Mouse (Mus musculus) spleen, adult 2 months (tissue): ENCODE data around the gene Nrl. TPM values are rescaled to one million over a fixed set of nuclear protein-coding genes. Genes with fewer than 3 reads are reported as not detected.

Experiments used
- DNase-seq, 2 experiments: peaks; one replicate each; pipeline versions ENCODE4 v3.0.0 to v3.0.0-alpha.2; 2012 to 2021; ENCODE audit warnings: low spot score in 2 of 2, low read depth in 1 of 2
- H3K27ac ChIP-seq: fragments of 200-500 bp; 2 replicates; pipeline ENCODE4 v1.5.1; 2012; ENCODE audit warnings: low read length, inconsistent platforms; ENCODE audit not compliant: insufficient read depth
- H3K27me3 ChIP-seq: fragments of 200-500 bp; 2 replicates; pipeline ENCODE4 v1.6.1; 2012; ENCODE audit warnings: mild to moderate bottlenecking, moderate library complexity, low read length, inconsistent platforms; ENCODE audit not compliant: control insufficient read depth, insufficient read depth
- H3K36me3 ChIP-seq: fragments of 200-500 bp; 2 replicates; pipeline ENCODE4 v1.6.1; 2012; ENCODE audit warnings: mild to moderate bottlenecking, low read length, inconsistent platforms; ENCODE audit not compliant: control insufficient read depth, insufficient read depth
- H3K4me1 ChIP-seq: fragments of 200-500 bp; 2 replicates; pipeline ENCODE4 v1.6.1; 2011; ENCODE audit warnings: inconsistent platforms; ENCODE audit not compliant: control insufficient read depth, insufficient read depth, insufficient read length
- H3K4me3 ChIP-seq: fragments of 200-500 bp; 2 replicates; pipeline ENCODE4 v1.5.1; 2011; ENCODE audit warnings: mild to moderate bottlenecking, inconsistent platforms; ENCODE audit not compliant: insufficient read depth, insufficient read length; ENCODE audit errors: extremely low read depth
- CTCF ChIP-seq: fragments of 200-500 bp; IDR thresholded peaks from 2 replicates; pipeline ENCODE4 v1.5.1; 2011; ENCODE audit warnings: mild to moderate bottlenecking, inconsistent platforms; ENCODE audit not compliant: insufficient read depth, insufficient read length, insufficient replicate concordance; ENCODE audit errors: extremely low read depth
- POLR2A ChIP-seq: fragments of 200-500 bp; IDR thresholded peaks from 2 replicates; pipeline ENCODE4 v1.6.1; 2011; ENCODE audit warnings: low read depth, low read length, inconsistent platforms
- WGBS: fragments of 180-500 bp; shearing (Covaris S2); methylation state at CpG from one replicate; pipeline ENCODE4 v1.1.7; 2018; 5-methylcytosine and 5-hydroxymethylcytosine counted together
- polyA plus RNA-seq: library from polyadenylated mRNA; depleted of rRNA; stranded (reverse); fragments of >200 nt; gene quantifications from 2 replicates; pipeline ENCODE4 v1.2.3, GENCODE M21; 2012

Nrl gene
- polyA plus RNA-seq, 1 experiment = 0.02 TPM

DNA sequence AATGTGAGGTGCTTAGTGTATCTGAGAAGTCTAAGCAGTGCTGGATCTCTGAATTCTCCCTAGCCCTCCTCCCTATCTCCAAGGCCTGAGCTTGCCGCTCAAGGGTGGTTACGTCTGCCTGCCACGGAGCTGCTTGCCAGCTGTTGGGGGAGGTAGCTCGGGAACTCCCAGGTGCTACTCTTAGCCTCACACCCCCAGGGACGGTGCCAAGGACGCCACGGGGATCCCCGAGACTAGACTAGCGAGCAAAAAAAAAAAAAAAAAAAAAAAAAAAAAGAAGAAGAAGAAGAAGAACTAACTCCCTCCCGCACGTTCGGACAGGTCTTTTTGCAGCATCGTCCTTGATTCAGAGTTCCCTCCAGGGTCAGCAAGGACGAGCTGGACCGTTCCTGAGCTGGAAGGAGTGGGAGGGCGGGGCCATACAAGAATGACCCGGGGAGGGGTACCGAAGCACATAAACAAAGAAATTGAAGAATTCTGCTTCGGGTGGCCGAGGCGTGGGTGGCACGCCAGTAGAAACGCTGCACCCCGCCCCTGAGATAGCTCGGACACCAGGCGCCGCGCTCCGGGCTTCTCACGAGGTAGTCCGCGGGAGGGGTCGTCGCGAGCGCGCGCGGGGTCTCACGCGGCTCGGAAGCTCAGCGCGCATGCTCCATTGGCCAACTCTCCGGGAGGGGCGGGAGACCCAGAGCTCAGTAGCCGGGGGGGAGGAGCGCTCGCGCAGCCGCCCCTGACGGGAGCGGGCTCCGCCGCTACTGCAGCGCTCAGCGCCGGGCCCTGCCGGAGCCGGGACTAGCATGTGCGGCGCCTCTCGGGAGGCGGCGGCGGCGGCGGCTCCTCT, 34.2 kb downstream of the Nrl start, which contains the start of gene Carmil3:
Carmil3 (plus strand) TSS at position 291 of the 841 bp plus-strand sequence.
- DNase-seq = peak; percentile 36 to 51
- no peak within 1 kb of the TSS for H3K27ac ChIP-seq
- peak within 1 kb of the TSS; percentile 45 for H3K4me3 ChIP-seq
- WGBS = 1% methylated on average over 67 of the region's 68 CpGs
- H3K36me3 ChIP-seq = no peaks in the 10 kb centered on the region
- no peaks in the 10 kb centered on the region for H3K4me1 ChIP-seq
- TF ChIP-seq CTCF = no peak
- no peak for TF ChIP-seq POLR2A
- no peaks in the 10 kb centered on the region for H3K27me3 ChIP-seq

DNA sequence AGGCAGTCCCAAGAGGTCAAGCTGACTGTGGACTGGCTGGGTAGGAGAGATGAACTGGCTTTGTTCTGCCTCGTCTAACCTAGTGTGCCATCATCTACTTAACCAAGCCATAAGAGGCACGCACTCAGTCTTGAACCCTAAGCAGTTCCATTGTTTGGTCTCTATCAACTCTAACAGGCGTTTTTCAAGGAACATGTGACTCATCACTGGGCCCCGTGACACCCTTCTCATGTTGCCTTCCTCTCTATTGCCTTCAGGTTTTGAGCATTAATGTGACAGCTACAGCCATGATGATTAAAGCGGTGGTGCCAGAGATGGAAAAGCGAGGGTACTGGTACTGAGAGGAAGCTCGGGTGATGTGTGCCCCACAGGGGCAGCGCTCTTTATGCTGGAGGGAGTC, 37.9 kb downstream of the Nrl start:
- Histone ChIP-seq H3K27me3 (no peaks in the 10 kb centered on the region), H3K4me3 (no peak overlapping the region), H3K27ac (no peak overlapping the region), H3K4me1 (no peaks in the 10 kb centered on the region), H3K36me3 (no peaks in the 10 kb centered on the region)
- no peak for DNase-seq
- WGBS = 91% methylated on average over 8 of the region's 8 CpGs
- TF ChIP-seq CTCF = no peak
- TF ChIP-seq POLR2A = no peak

DNA sequence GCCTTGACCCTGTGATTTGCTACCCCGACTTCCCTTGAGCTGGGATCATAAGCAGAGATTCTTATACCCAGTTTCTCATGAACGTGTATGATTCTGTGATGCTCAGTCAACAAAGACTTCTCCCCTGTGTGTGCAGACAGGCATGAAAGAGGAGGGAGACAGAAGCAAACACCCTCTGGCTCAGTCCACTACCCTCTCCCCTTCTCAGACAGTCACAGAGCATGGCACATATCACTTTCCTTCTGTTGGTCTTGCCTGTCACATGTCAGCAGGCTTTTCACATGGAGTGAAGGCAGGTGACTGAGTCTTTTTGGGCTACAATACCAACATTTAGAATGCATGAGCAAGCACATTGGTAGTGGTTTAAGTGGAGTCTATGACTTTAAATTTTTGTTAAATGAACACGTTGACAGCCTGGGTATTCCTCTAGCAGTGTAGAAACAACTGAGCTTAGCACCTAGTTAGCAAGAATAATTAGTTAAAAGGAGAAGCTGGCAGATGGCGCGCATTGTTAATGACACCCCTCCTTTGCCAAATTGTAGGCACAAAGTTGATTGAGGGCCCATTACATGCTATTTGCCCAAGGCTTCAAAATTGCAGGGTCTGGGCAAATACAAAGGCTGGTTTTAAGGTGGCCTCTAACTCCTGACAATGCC, 40.2 kb downstream of the Nrl start:
- 89% methylated on average over 5 of the region's 5 CpGs for WGBS
- H3K27me3 ChIP-seq = no peaks in the 10 kb centered on the region
- no peaks in the 10 kb centered on the region for H3K36me3 ChIP-seq
- H3K4me3 ChIP-seq = no peak overlapping the region
- no peaks in the 10 kb centered on the region for H3K4me1 ChIP-seq
- H3K27ac ChIP-seq = no peak overlapping the region
- no peak for DNase-seq
- TF ChIP-seq POLR2A (no peak), CTCF (no peak)

DNA sequence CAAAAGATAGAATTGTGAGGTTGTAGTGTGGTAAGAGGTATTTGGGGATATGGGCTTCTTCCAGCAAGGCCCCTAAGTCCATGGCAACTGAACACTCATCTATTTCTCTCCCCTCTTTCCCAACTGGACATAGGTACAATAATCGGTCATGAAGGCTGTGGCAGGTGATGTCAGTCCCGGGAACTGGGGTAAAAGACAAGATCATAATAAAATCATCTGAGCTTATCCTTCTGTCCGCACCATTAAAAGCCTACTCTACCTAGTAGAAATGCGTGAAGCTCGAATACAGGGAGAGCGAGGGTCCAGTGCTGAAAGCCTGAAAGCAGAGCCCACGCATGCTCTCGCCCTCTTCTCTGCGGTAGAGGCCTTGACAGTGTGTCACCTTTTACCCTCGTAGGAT, 45.2 kb downstream of the Nrl start:
- H3K27ac ChIP-seq = no peak overlapping the region
- no peaks in the 10 kb centered on the region for H3K27me3 ChIP-seq
- DNase-seq = no peak
- H3K4me1 ChIP-seq = no peaks in the 10 kb centered on the region
- H3K36me3 ChIP-seq = no peaks in the 10 kb centered on the region
- WGBS = 95% methylated on average over 10 of the region's 10 CpGs
- no peak overlapping the region for H3K4me3 ChIP-seq
- TF ChIP-seq CTCF (no peak), POLR2A (no peak)

DNA sequence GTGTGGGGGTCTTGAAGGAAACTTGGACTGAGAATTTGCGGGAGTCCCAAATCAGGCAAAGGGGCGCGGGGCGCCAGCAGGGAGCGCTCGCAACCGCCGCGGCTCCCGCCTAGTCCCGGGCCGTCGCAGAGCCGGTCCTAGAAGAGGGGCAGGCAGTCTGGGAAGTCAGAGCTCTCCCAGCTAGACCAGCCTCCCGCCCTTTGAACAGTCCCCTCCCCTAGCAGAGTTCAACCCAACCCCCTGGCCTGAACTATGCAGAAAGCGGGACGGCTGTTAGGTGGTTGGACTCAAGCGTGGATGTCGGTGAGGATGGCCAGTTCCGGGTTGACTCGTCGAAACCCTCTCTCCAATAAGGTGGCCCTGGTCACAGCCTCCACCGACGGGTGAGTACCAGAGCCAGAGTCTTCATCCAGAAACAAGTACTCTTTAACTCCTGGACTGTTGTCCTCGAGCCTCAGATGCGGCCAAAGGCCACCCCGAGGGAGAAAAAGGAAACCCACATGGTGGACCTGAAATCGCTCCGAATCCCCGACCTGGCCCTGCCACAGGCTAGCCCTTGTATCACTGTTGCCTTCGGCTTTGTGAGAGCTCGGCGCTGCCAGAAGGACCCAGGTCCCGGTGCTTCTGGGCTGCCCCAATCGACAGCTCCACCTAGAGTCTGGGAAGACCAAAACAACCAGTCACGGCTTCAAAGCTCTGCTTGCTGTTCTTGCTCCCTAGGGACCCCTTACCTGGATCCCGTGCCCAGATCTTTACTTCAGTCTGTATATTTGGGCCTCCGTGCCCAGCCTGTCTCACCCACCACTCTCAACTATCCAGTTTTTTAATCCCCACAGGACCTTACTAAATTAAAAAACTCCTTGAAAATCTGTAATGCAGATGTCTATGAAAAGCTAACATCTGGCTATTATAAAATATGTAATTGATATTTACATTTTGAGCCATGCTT, 45.9 kb downstream of the Nrl start, which contains the start of gene Dhrs4:
Dhrs4 (plus strand) TSS at position 108 of the 949 bp plus-strand sequence.
- under 1% methylated on average over 38 of the region's 38 CpGs for WGBS
- no peaks in the 10 kb centered on the region for H3K36me3 ChIP-seq
- no peaks in the 10 kb centered on the region for H3K27me3 ChIP-seq
- peak; percentile 78 to 83 for DNase-seq
- no peaks in the 10 kb centered on the region for H3K4me1 ChIP-seq
- peak within 1 kb of the TSS; percentile 64 for H3K4me3 ChIP-seq
- peak within 1 kb of the TSS; percentile 76 for H3K27ac ChIP-seq
- TF ChIP-seq POLR2A (peak; percentile 57), CTCF (peak; percentile 61; the same call in 1 of the 2 replicates)

DNA sequence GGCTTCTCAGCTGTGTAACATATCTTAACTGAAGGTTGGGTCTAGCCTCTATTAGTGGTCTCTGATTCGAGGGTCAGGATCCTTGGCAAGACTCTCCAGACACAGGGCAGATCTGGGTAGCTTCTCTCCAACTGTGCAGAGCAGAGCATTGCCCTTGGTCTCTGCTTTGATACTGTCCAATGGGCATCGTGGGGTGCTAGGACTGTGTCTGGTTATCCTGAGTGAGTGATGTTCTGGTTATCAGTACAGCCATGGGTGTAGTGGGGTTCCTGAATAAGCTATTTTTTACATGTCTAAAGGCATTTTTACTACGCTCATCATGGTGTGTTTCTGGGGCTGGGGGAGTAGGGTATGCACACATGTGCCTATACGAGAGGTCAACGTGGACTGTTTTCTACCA, 47.0 kb downstream of the Nrl start:
- no peaks in the 10 kb centered on the region for H3K4me1 ChIP-seq
- no peak for DNase-seq
- H3K36me3 ChIP-seq = no peaks in the 10 kb centered on the region
- no peak overlapping the region for H3K27ac ChIP-seq
- no peak for TF ChIP-seq POLR2A
- no peak for TF ChIP-seq CTCF
- H3K4me3 ChIP-seq = no peak overlapping the region
- no peaks in the 10 kb centered on the region for H3K27me3 ChIP-seq
- 93% methylated on average over 5 of the region's 5 CpGs for WGBS
